Mouse (Mus musculus): Measurements from ENCODE around the gene Auts2. TPM values are rescaled to one million over a fixed set of nuclear protein-coding genes. Genes with fewer than 3 reads are reported as not detected.

Gene Auts2
- polyA plus RNA-seq, 1 experiment from 2014 or later = 97.2 TPM

- no peak overlapping the region for H3K9ac ChIP-seq (replicated peaks; ENCODE audit: low read depth, low read length)
- H3K4me3 ChIP-seq (replicated peaks; ENCODE audit: low read length) = no peak overlapping the region
- H3K27me3 ChIP-seq (replicated peaks; ENCODE audit: control insufficient read depth, insufficient read depth, low read length) = no peaks in the 10 kb centered on the region
- H3K4me1 ChIP-seq (replicated peaks; ENCODE audit: control insufficient read depth, insufficient read depth, low read length) = peaks cover 20% of the 10 kb centered on the region
- peak overlapping the region; percentile 52 for H3K27ac ChIP-seq (ENCODE audit: low read length)
- WGBS = 18% methylated on average over 13 of the region's 13 CpGs
- no peaks in the 10 kb centered on the region for H3K9me3 ChIP-seq (ENCODE audit: control insufficient read depth, low read length)
- peak overlapping the region; percentile 27 for H3K4me2 ChIP-seq (ENCODE audit: low read length)
- H3K36me3 ChIP-seq (ENCODE audit: control insufficient read depth, insufficient read depth) = no peaks in the 10 kb centered on the region
- peak; percentile 57; the same call in 1 of the 2 replicates for ATAC-seq
Observed at GRCm38 (mm10) chr5:131718013-131718412, 825.1 kb downstream of the Auts2 start.

GRCm38 (mm10) chr5:131717359-131717965 lies 825.7 kb downstream of the Auts2 start:
- H3K4me3 ChIP-seq (replicated peaks; ENCODE audit: low read length) = no peak overlapping the region
- H3K9me3 ChIP-seq (ENCODE audit: control insufficient read depth, low read length) = no peaks in the 10 kb centered on the region
- H3K27me3 ChIP-seq (replicated peaks; ENCODE audit: control insufficient read depth, insufficient read depth, low read length) = no peaks in the 10 kb centered on the region
- H3K27ac ChIP-seq (ENCODE audit: low read length) = peak overlapping the region; percentile 52
- H3K36me3 ChIP-seq (ENCODE audit: control insufficient read depth, insufficient read depth) = no peaks in the 10 kb centered on the region
- peak; percentile 82 for ATAC-seq
- peak overlapping the region; percentile 27 for H3K4me2 ChIP-seq (ENCODE audit: low read length)
- H3K4me1 ChIP-seq (replicated peaks; ENCODE audit: control insufficient read depth, insufficient read depth, low read length) = peaks cover 20% of the 10 kb centered on the region
- no peak overlapping the region; the same call in 1 of the 2 replicates for H3K9ac ChIP-seq (replicated peaks; ENCODE audit: low read depth, low read length)
- WGBS = 21% methylated on average over 19 of the region's 19 CpGs

- H3K4me2 ChIP-seq (ENCODE audit: low read length) = no peak overlapping the region
- H3K36me3 ChIP-seq (ENCODE audit: control insufficient read depth, insufficient read depth) = no peaks in the 10 kb centered on the region
- H3K4me3 ChIP-seq (replicated peaks; ENCODE audit: low read length) = no peak overlapping the region
- H3K27me3 ChIP-seq (replicated peaks; ENCODE audit: control insufficient read depth, insufficient read depth, low read length) = no peaks in the 10 kb centered on the region
- ATAC-seq = no peak
- WGBS = 87% methylated on average over 5 of the region's 5 CpGs
- no peaks in the 10 kb centered on the region for H3K9me3 ChIP-seq (ENCODE audit: control insufficient read depth, low read length)
- H3K27ac ChIP-seq (ENCODE audit: low read length) = no peak overlapping the region
- no peak overlapping the region for H3K9ac ChIP-seq (replicated peaks; ENCODE audit: low read depth, low read length)
- H3K4me1 ChIP-seq (replicated peaks; ENCODE audit: control insufficient read depth, insufficient read depth, low read length) = peaks cover 20% of the 10 kb centered on the region
Observed at GRCm38 (mm10) chr5:131714979-131715378, 828.2 kb downstream of the Auts2 start.

- no peaks in the 10 kb centered on the region for H3K36me3 ChIP-seq (ENCODE audit: control insufficient read depth, insufficient read depth)
- no peak overlapping the region for H3K9ac ChIP-seq (replicated peaks; ENCODE audit: low read depth, low read length)
- 97% methylated on average over 2 of the region's 2 CpGs for WGBS
- ATAC-seq = no peak
- H3K27me3 ChIP-seq (replicated peaks; ENCODE audit: control insufficient read depth, insufficient read depth, low read length) = no peaks in the 10 kb centered on the region
- no peaks in the 10 kb centered on the region for H3K9me3 ChIP-seq (ENCODE audit: control insufficient read depth, low read length)
- peaks cover 9% of the 10 kb centered on the region for H3K4me1 ChIP-seq (replicated peaks; ENCODE audit: control insufficient read depth, insufficient read depth, low read length)
- H3K4me2 ChIP-seq (ENCODE audit: low read length) = no peak overlapping the region
- no peak overlapping the region for H3K27ac ChIP-seq (ENCODE audit: low read length)
- no peak overlapping the region for H3K4me3 ChIP-seq (replicated peaks; ENCODE audit: low read length)
Observed at GRCm38 (mm10) chr5:131712441-131712840, 830.7 kb downstream of the Auts2 start.

GRCm38 (mm10) chr5:131711474-131712129 lies 831.5 kb downstream of the Auts2 start:
- no peak overlapping the region for H3K27ac ChIP-seq (ENCODE audit: low read length)

GRCm38 (mm10) chr5:131710735-131711473 lies 832.2 kb downstream of the Auts2 start:
- no peaks in the 10 kb centered on the region for H3K27me3 ChIP-seq (replicated peaks; ENCODE audit: control insufficient read depth, insufficient read depth, low read length)
- ATAC-seq = no peak
- WGBS = 70% methylated on average over 8 of the region's 8 CpGs

More at GRCm38 (mm10) chr5:131711474-131712129, 831.5 kb downstream of the Auts2 start:
- H3K4me2 ChIP-seq (ENCODE audit: low read length) = no peak overlapping the region
- H3K9me3 ChIP-seq (ENCODE audit: control insufficient read depth, low read length) = no peaks in the 10 kb centered on the region
- ATAC-seq = no peak
- no peaks in the 10 kb centered on the region for H3K27me3 ChIP-seq (replicated peaks; ENCODE audit: control insufficient read depth, insufficient read depth, low read length)
- no peaks in the 10 kb centered on the region for H3K36me3 ChIP-seq (ENCODE audit: control insufficient read depth, insufficient read depth)
- peaks cover 9% of the 10 kb centered on the region for H3K4me1 ChIP-seq (replicated peaks; ENCODE audit: control insufficient read depth, insufficient read depth, low read length)
- no peak overlapping the region for H3K4me3 ChIP-seq (replicated peaks; ENCODE audit: low read length)
- H3K9ac ChIP-seq (replicated peaks; ENCODE audit: low read depth, low read length) = no peak overlapping the region
- WGBS = 53% methylated on average over 5 of the region's 5 CpGs

GRCm38 (mm10) chr5:131707471-131707870 lies 835.7 kb downstream of the Auts2 start:
- Histone ChIP-seq H3K4me3 (replicated peaks; ENCODE audit: low read length) (no peak overlapping the region), H3K9me3 (ENCODE audit: control insufficient read depth, low read length) (no peaks in the 10 kb centered on the region), H3K36me3 (ENCODE audit: control insufficient read depth, insufficient read depth) (no peaks in the 10 kb centered on the region), H3K27me3 (replicated peaks; ENCODE audit: control insufficient read depth, insufficient read depth, low read length) (no peaks in the 10 kb centered on the region), H3K27ac (ENCODE audit: low read length) (peak overlapping the region; percentile 54), H3K4me1 (replicated peaks; ENCODE audit: control insufficient read depth, insufficient read depth, low read length) (peaks cover 20% of the 10 kb centered on the region), H3K9ac (replicated peaks; ENCODE audit: low read depth, low read length) (no peak overlapping the region), H3K4me2 (ENCODE audit: low read length) (no peak overlapping the region)
- peak; percentile 84 for ATAC-seq
- WGBS = 49% methylated on average over 7 of the region's 7 CpGs

More at GRCm38 (mm10) chr5:131710735-131711473, 832.2 kb downstream of the Auts2 start:
- Histone ChIP-seq H3K4me3 (replicated peaks; ENCODE audit: low read length) (no peak overlapping the region), H3K36me3 (ENCODE audit: control insufficient read depth, insufficient read depth) (no peaks in the 10 kb centered on the region), H3K27ac (ENCODE audit: low read length) (no peak overlapping the region), H3K4me2 (ENCODE audit: low read length) (no peak overlapping the region), H3K9ac (replicated peaks; ENCODE audit: low read depth, low read length) (no peak overlapping the region), H3K4me1 (replicated peaks; ENCODE audit: control insufficient read depth, insufficient read depth, low read length) (peaks cover 9% of the 10 kb centered on the region), H3K9me3 (ENCODE audit: control insufficient read depth, low read length) (no peaks in the 10 kb centered on the region)

- no peak for ATAC-seq
- H3K4me1 ChIP-seq (replicated peaks; ENCODE audit: control insufficient read depth, insufficient read depth, low read length) = peaks cover 31% of the 10 kb centered on the region
- no peaks in the 10 kb centered on the region for H3K36me3 ChIP-seq (ENCODE audit: control insufficient read depth, insufficient read depth)
- H3K27me3 ChIP-seq (replicated peaks; ENCODE audit: control insufficient read depth, insufficient read depth, low read length) = no peaks in the 10 kb centered on the region
- H3K4me2 ChIP-seq (ENCODE audit: low read length) = no peak overlapping the region
- H3K27ac ChIP-seq (ENCODE audit: low read length) = no peak overlapping the region
- WGBS = 83% methylated on average over 6 of the region's 6 CpGs
- no peaks in the 10 kb centered on the region for H3K9me3 ChIP-seq (ENCODE audit: control insufficient read depth, low read length)
- no peak overlapping the region for H3K9ac ChIP-seq (replicated peaks; ENCODE audit: low read depth, low read length)
- no peak overlapping the region for H3K4me3 ChIP-seq (replicated peaks; ENCODE audit: low read length)
Observed at GRCm38 (mm10) chr5:131703729-131704128, 839.4 kb downstream of the Auts2 start.

- Histone ChIP-seq H3K9me3 (ENCODE audit: control insufficient read depth, low read length) (no peaks in the 10 kb centered on the region), H3K27ac (ENCODE audit: low read length) (0 out of 2 replicates have a peak overlapping the region, but pooled peaks have one; percentile 38), H3K9ac (replicated peaks; ENCODE audit: low read depth, low read length) (no peak overlapping the region), H3K4me2 (ENCODE audit: low read length) (no peak overlapping the region), H3K4me3 (replicated peaks; ENCODE audit: low read length) (no peak overlapping the region), H3K4me1 (replicated peaks; ENCODE audit: control insufficient read depth, insufficient read depth, low read length) (peaks cover 32% of the 10 kb centered on the region), H3K27me3 (replicated peaks; ENCODE audit: control insufficient read depth, insufficient read depth, low read length) (no peaks in the 10 kb centered on the region), H3K36me3 (ENCODE audit: control insufficient read depth, insufficient read depth) (no peaks in the 10 kb centered on the region)
- 68% methylated on average over 6 of the region's 6 CpGs for WGBS
- ATAC-seq = peak; percentile 47
Observed at GRCm38 (mm10) chr5:131702840-131703392, 840.2 kb downstream of the Auts2 start.
